Mouse (Mus musculus) MEL (cell line): ENCODE results near the gene Tango2. TPM values are rescaled to one million over a fixed set of nuclear protein-coding genes. Genes with fewer than 3 reads are reported as not detected.

ENCODE experiments used
- DNase-seq: peaks from one replicate; pipeline ENCODE4 v3.0.0; 2011; ENCODE audit warnings: low read depth, low spot score
- H3K27ac ChIP-seq: 2 replicates; pipeline ENCODE4 v1.5.1; 2012; ENCODE audit warnings: low read depth, mild to moderate bottlenecking, control low read depth, low read length, moderate library complexity; ENCODE audit not compliant: control insufficient read depth
- H3K27me3 ChIP-seq, 2 experiments: fragments of 150-350 bp in 1 of 2; sonication (generic) in 1 of 2; 2 replicates each; pipeline ENCODE4 v1.6.1; 2012; ENCODE audit warnings: low read length in 2 of 2, mild to moderate bottlenecking in 2 of 2, improper control_type of control experiment in 1 of 2, moderate library complexity in 1 of 2; ENCODE audit not compliant: insufficient read depth in 2 of 2, control insufficient read depth in 1 of 2
- H3K36me3 ChIP-seq, 2 experiments: 2 replicates each; pipeline ENCODE4 v1.6.1; 2012 to 2014; ENCODE audit warnings: low read length in 2 of 2, improper control_type of control experiment in 1 of 2, inconsistent platforms in 1 of 2, mild to moderate bottlenecking in 1 of 2; ENCODE audit not compliant: insufficient read depth in 2 of 2, control insufficient read depth in 1 of 2
- H3K4me1 ChIP-seq, 2 experiments: fragments of 150-350 bp in 1 of 2; sonication (generic) in 1 of 2; 2 replicates each; pipeline ENCODE4 v1.6.1; 2012; ENCODE audit warnings: low read length in 2 of 2, improper control_type of control experiment in 1 of 2, mild to moderate bottlenecking in 1 of 2; ENCODE audit not compliant: insufficient read depth in 2 of 2, control insufficient read depth in 1 of 2
- H3K4me3 ChIP-seq, 2 experiments: fragments of 150-350 bp in 1 of 2; sonication (generic) in 1 of 2; 2 replicates each; pipeline ENCODE4 v1.5.1; 2012; ENCODE audit warnings: low read depth in 2 of 2, low read length in 2 of 2, mild to moderate bottlenecking in 2 of 2, moderate library complexity in 2 of 2, control low read depth in 1 of 2, improper control_type of control experiment in 1 of 2; ENCODE audit not compliant: control insufficient read depth in 1 of 2, insufficient read depth in 1 of 2
- H3K79me2 ChIP-seq: 2 replicates; pipeline ENCODE4 v1.6.1; 2012; ENCODE audit warnings: mild to moderate bottlenecking, low read length, moderate library complexity; ENCODE audit not compliant: control insufficient read depth, poor library complexity, insufficient read depth
- H3K9ac ChIP-seq: 2 replicates; pipeline ENCODE4 v1.6.1; 2012; ENCODE audit warnings: low read depth, mild to moderate bottlenecking, control low read depth, low read length, moderate library complexity; ENCODE audit not compliant: control insufficient read depth, poor library complexity, severe bottlenecking
- H3K9me3 ChIP-seq: fragments of 150-350 bp; sonication (generic); replicated peaks from 2 replicates; pipeline ENCODE4 v1.6.1; 2012; ENCODE audit warnings: mild to moderate bottlenecking, low read length, improper control_type of control experiment, moderate library complexity; ENCODE audit not compliant: insufficient read depth
- BHLHE40 ChIP-seq: IDR thresholded peaks from 2 replicates; pipeline ENCODE4 v1.6.1; 2012; ENCODE audit warnings: low read depth, mild to moderate bottlenecking, inconsistent platforms, low read length, improper control_type of control experiment, borderline replicate concordance
- CTCF ChIP-seq, 3 experiments: IDR thresholded peaks in 2 of 3; conservative IDR thresholded peaks in 1 of 3; 2 replicates each; pipeline ENCODE4 v1.5.1; 2011 to 2012; ENCODE audit warnings: low read length in 3 of 3, low read depth in 2 of 3, mild to moderate bottlenecking in 2 of 3, improper control_type of control experiment in 1 of 3, inconsistent platforms in 1 of 3, mixed read lengths in 1 of 3, moderate library complexity in 1 of 3; ENCODE audit not compliant: control insufficient read depth in 1 of 3, insufficient read depth in 1 of 3, poor library complexity in 1 of 3, severe bottlenecking in 1 of 3
- E2F4 ChIP-seq: IDR thresholded peaks from 2 replicates; pipeline ENCODE4 v1.6.1; 2011; ENCODE audit warnings: low read depth, low read length, improper control_type of control experiment, borderline replicate concordance
- ELF1 ChIP-seq: IDR thresholded peaks from 2 replicates; pipeline ENCODE4 v1.6.1; 2014; ENCODE audit warnings: low read depth, mild to moderate bottlenecking, inconsistent platforms, low read length, improper control_type of control experiment, moderate library complexity
- GABPA ChIP-seq: IDR thresholded peaks from 2 replicates; pipeline ENCODE4 v1.6.1; 2012; ENCODE audit warnings: low read depth, mild to moderate bottlenecking, inconsistent platforms, low read length, improper control_type of control experiment, moderate library complexity
- GATA1 ChIP-seq: IDR thresholded peaks from 2 replicates; pipeline ENCODE4 v1.6.1; 2011; ENCODE audit warnings: low read depth, low read length, improper control_type of control experiment
- JUND ChIP-seq: IDR thresholded peaks from 2 replicates; pipeline ENCODE4 v1.6.1; 2011; ENCODE audit warnings: low read depth, mild to moderate bottlenecking, improper control_type of control experiment, low read length
- KAT2A ChIP-seq: conservative IDR thresholded peaks from 2 replicates; pipeline ENCODE4 v1.6.1; 2012; ENCODE audit warnings: low read depth, low read length, improper control_type of control experiment, inconsistent platforms
- MAZ ChIP-seq: IDR thresholded peaks from 2 replicates; pipeline ENCODE4 v1.6.1; 2012; ENCODE audit warnings: low read depth, mild to moderate bottlenecking, inconsistent platforms, low read length, improper control_type of control experiment
- MEF2A ChIP-seq: IDR thresholded peaks from 2 replicates; pipeline ENCODE4 v1.6.1; 2014; ENCODE audit warnings: low read depth, mild to moderate bottlenecking, inconsistent platforms, low read length, improper control_type of control experiment; ENCODE audit not compliant: poor library complexity, insufficient replicate concordance, severe bottlenecking; ENCODE audit errors: extremely low read depth
- MXI1 ChIP-seq: IDR thresholded peaks from 2 replicates; pipeline ENCODE4 v1.6.1; 2011; ENCODE audit warnings: mild to moderate bottlenecking, low read depth, low read length, improper control_type of control experiment
- NELFE ChIP-seq: IDR thresholded peaks from 2 replicates; pipeline ENCODE4 v1.6.1; 2011; ENCODE audit warnings: low read depth, low read length, improper control_type of control experiment
- NRF1 ChIP-seq: IDR thresholded peaks from 2 replicates; pipeline ENCODE4 v1.6.1; 2014; ENCODE audit warnings: low read depth, mild to moderate bottlenecking, inconsistent platforms, low read length, improper control_type of control experiment, moderate library complexity; ENCODE audit not compliant: poor library complexity, insufficient read depth, severe bottlenecking
- POLR2AphosphoS2 ChIP-seq: IDR thresholded peaks from 2 replicates; pipeline ENCODE4 v1.6.1; 2011; ENCODE audit warnings: low read length, improper control_type of control experiment
- POLR2AphosphoS5 ChIP-seq: IDR thresholded peaks from 2 replicates; pipeline ENCODE4 v1.6.1; 2012; ENCODE audit warnings: low read depth, borderline replicate concordance, mild to moderate bottlenecking, inconsistent platforms, low read length, moderate library complexity, mixed read lengths
- RAD21 ChIP-seq: IDR thresholded peaks from 2 replicates; pipeline ENCODE4 v1.6.1; 2011; ENCODE audit warnings: mild to moderate bottlenecking, low read depth, low read length, improper control_type of control experiment
- SIN3A ChIP-seq: IDR thresholded peaks from 2 replicates; pipeline ENCODE4 v1.6.1; 2012; ENCODE audit warnings: low read length, improper control_type of control experiment, inconsistent platforms
- TAL1 ChIP-seq: IDR thresholded peaks from 2 replicates; pipeline ENCODE4 v1.6.1; 2012; ENCODE audit warnings: mild to moderate bottlenecking, inconsistent platforms, low read length, moderate library complexity, mixed read lengths
- UBTF ChIP-seq: IDR thresholded peaks from 2 replicates; pipeline ENCODE4 v1.6.1; 2012; ENCODE audit warnings: low read depth, mild to moderate bottlenecking, inconsistent platforms, low read length, improper control_type of control experiment, moderate library complexity, borderline replicate concordance; ENCODE audit not compliant: insufficient read depth
- USF1 ChIP-seq: IDR thresholded peaks from 2 replicates; pipeline ENCODE4 v1.6.1; 2014; ENCODE audit warnings: low read depth, mild to moderate bottlenecking, inconsistent platforms, low read length, improper control_type of control experiment, moderate library complexity
- ZNF384 ChIP-seq: IDR thresholded peaks from 2 replicates; pipeline ENCODE4 v1.6.1; 2012; ENCODE audit warnings: low read depth, mild to moderate bottlenecking, inconsistent platforms, low read length, improper control_type of control experiment
- polyA plus RNA-seq, 2 experiments: library from polyadenylated mRNA; stranded (reverse) in 1 of 2; unstranded in 1 of 2; fragments of >175 nt in 1 of 2; fragments of >200 nt in 1 of 2; gene quantifications; 2 replicates each; pipeline versions ENCODE4 v1.2.1 to v1.2.4; 2012; ENCODE audit warnings: low replicate concordance in 2 of 2, low read depth in 1 of 2; ENCODE audit not compliant: insufficient read length in 2 of 2, insufficient read depth in 1 of 2, missing spikeins in 1 of 2
- total RNA-seq: library from RNA; depleted of rRNA; stranded (reverse); fragments of 300-350 nt; gene quantifications from 2 replicates; pipeline ENCODE4 v1.2.3, GENCODE M21; 2012

Tango2 gene
- total and polyA plus RNA-seq, 3 experiments: 55.9 to 98.3 TPM; not detected in 1

DNA sequence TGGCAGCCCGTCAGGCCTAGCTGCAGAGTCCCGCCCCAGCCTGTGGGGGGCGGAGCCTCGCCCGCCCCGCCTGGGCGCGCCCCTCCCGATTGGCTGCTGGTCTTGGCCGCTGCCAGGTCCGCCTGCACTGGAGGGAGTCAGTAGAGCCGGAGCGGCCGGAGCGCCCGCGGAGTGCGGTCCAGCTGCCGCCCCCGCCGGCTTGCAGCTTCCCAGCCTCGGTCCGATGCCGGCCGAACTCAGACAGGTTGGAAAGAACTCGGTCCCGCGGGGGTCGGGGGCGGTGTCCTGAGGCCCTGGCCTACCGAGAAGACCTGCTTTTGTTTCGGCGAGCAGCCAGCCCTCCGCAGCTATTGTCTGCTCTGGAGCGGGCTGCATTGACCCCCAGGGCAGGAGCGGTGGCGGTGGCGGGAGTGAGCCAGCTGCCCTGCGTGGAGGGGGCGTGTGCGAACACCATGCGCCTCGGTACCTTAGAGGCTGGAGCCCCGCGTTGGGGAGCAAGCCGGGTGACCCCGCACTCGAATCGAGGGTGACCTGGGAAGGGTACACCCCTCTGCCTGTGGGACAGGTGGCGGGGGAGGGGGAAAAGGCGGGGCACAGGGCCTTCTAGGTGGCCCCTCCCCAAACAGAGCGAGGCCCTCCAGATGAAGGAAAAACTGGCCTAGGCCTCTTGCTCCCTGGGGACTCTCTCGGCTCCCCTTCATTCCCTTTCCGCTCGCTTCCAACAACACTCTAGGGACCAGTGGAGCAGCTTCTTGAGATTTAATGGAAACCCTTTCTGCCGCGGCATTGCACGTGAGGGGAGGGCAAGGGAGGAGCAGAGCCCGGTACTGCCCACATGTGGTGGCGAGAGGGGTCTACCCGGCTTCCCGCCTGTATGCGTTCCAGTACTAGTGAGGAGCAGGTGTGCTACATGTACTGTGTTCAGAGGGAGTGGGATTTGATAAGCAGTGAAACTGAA is 44.8 kb upstream of the Tango2 start (continued):
- TF ChIP-seq NRF1 (no peak), GATA1 (no peak), KAT2A (no peak), MAZ (peak; percentile 82; the same call in 1 of the 2 replicates), TAL1 (no peak), GABPA (no peak), ELF1 (no peak), RAD21 (peak; percentile 23), CTCF (IDR thresholded peaks at IDR 0.05 in 2 of 3, conservative IDR thresholded peaks at IDR 0.05 in 1 of 3; ENCODE audit: control insufficient read depth in 1 of 3, insufficient read depth in 1 of 3, low read depth in 2 of 3, low read length in 3 of 3, poor library complexity in 1 of 3, severe bottlenecking in 1 of 3) (peak in 2 of 3 experiments; percentile 54 to 56; a peak in 5 of 6 replicates), USF1 (no peak), NELFE (peak; percentile 66), MEF2A (no peak), MXI1 (peak; percentile 80)

DNA sequence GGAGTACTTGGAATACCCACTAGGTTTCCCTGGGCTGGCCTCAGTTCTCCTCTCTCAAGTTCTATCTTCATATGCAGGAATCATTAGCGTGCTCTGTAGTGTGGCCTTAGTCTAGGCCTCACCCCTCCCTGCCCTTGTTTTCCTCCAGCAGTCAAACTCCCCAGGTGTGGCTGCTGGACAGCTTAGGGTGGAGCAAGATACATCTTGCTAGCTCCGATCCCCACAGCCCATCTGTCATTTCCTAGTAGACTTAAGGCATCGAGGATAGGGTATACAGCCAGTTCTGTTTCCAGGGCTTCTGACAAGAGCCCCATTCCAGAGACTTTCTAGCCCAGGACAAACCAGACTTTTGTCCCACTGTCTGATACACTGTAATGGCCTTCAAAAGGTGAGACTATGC is 43.8 kb upstream of the Tango2 start:
- Histone ChIP-seq H3K27ac (no peak overlapping the region), H3K4me1 (peaks cover 16 to 35% of the 10 kb centered on the region in 2 experiments), H3K27me3 (no peaks in the 10 kb centered on the region), H3K9ac (no peak overlapping the region), H3K4me3 (no peak overlapping the region), H3K79me2 (no peaks in the 10 kb centered on the region; the same call in 1 of the 2 replicates), H3K36me3 (peaks cover 0 to 19% of the 10 kb centered on the region in 2 experiments; a peak in 2 of 4 replicates), H3K9me3 (no peaks in the 10 kb centered on the region)
- DNase-seq: peak; percentile 23
- no peak for TF ChIP-seq NRF1
- TF ChIP-seq GATA1: no peak
- TF ChIP-seq ZNF384: no peak
- TF ChIP-seq USF1: no peak
- no peak for TF ChIP-seq GABPA
- no peak for TF ChIP-seq POLR2AphosphoS5
- no peak for TF ChIP-seq JUND
- no peak for TF ChIP-seq MEF2A
- TF ChIP-seq E2F4: no peak
- no peak for TF ChIP-seq POLR2AphosphoS2
- TF ChIP-seq KAT2A: no peak
- no peak for TF ChIP-seq ELF1
- TF ChIP-seq TAL1: no peak
- no peak for TF ChIP-seq SIN3A
- TF ChIP-seq UBTF: no peak
- no peak for TF ChIP-seq BHLHE40
- no peak for TF ChIP-seq MXI1
